Mouse (Mus musculus): ENCODE results near the gene Phf10. TPM values are rescaled to one million over a fixed set of nuclear protein-coding genes. Genes with fewer than 3 reads are reported as not detected.
"Not testable (repeated sequence)": the region's sequence is repeated elsewhere in the genome, so short reads cannot be mapped to it uniquely, and the experiment has no call there.

Phf10 gene
- polyA plus RNA-seq, 1 experiment from 2014 or later = 28.7 TPM

GRCm38 (mm10) chr17:14943729-14944059 is 17.4 kb downstream of the Phf10 start:
- Histone ChIP-seq H3K9me3 (ENCODE audit: low read length) (no peaks in the 10 kb centered on the region), H3K27ac (ENCODE audit: low read length) (peak overlapping the region; percentile 76), H3K9ac (replicated peaks; ENCODE audit: low read length) (peak overlapping the region; percentile 84), H3K36me3 (ENCODE audit: insufficient read depth, low read length) (peaks cover 11% of the 10 kb centered on the region; the same call in 1 of the 2 replicates), H3K4me3 (ENCODE audit: low read length) (peak overlapping the region; percentile 87), H3K4me2 (replicated peaks; ENCODE audit: low read depth, low read length) (peak overlapping the region; percentile 87), H3K4me1 (ENCODE audit: insufficient read depth, low read length) (peaks cover 13% of the 10 kb centered on the region), H3K27me3 (ENCODE audit: insufficient read depth, low read length) (no peaks in the 10 kb centered on the region)
- no peak for ATAC-seq (ENCODE audit: low FRiP score, low TSS enrichment)
- WGBS = 13% methylated on average over 16 of the region's 16 CpGs

- H3K9ac ChIP-seq (replicated peaks; ENCODE audit: low read length) = peak within 1 kb of the TSS; percentile 85
- H3K27me3 ChIP-seq (ENCODE audit: insufficient read depth, low read length) = no peaks in the 10 kb centered on the region
- H3K4me3 ChIP-seq (ENCODE audit: low read length) = peak within 1 kb of the TSS; percentile 87
- H3K36me3 ChIP-seq (ENCODE audit: insufficient read depth, low read length) = peaks cover 11% of the 10 kb centered on the region; the same call in 1 of the 2 replicates
- peaks cover 13% of the 10 kb centered on the region for H3K4me1 ChIP-seq (ENCODE audit: insufficient read depth, low read length)
- H3K9me3 ChIP-seq (ENCODE audit: low read length) = no peaks in the 10 kb centered on the region
- WGBS = under 1% methylated on average over 54 of the region's 54 CpGs
- peak; percentile 99 for ATAC-seq (ENCODE audit: low FRiP score, low TSS enrichment)
- peak within 1 kb of the TSS; percentile 87 for H3K4me2 ChIP-seq (replicated peaks; ENCODE audit: low read depth, low read length)
- H3K27ac ChIP-seq (ENCODE audit: low read length) = peak within 1 kb of the TSS; percentile 85
Measured at GRCm38 (mm10) chr17:14943009-14943728, 17.9 kb downstream of the Phf10 start, which contains the start of the genes Wdr27 and 1600012H06Rik. TSS of gene Wdr27 (minus strand) at chr17:14943158. TSS of gene 1600012H06Rik (plus strand) at chr17:14943184.

GRCm38 (mm10) chr17:14942181-14942580 is 18.9 kb downstream of the Phf10 start:
- peak overlapping the region; percentile 85 for H3K9ac ChIP-seq (replicated peaks; ENCODE audit: low read length)
- H3K4me2 ChIP-seq (replicated peaks; ENCODE audit: low read depth, low read length) = peak overlapping the region; percentile 87
- not testable (repeated sequence) for ATAC-seq (ENCODE audit: low FRiP score, low TSS enrichment); H3K27ac ChIP-seq (ENCODE audit: low read length); H3K27me3 ChIP-seq (ENCODE audit: insufficient read depth, low read length); H3K9me3 ChIP-seq (ENCODE audit: low read length)
- 68% methylated on average over 6 of the region's 6 CpGs for WGBS
- H3K4me3 ChIP-seq (ENCODE audit: low read length) = peak overlapping the region; percentile 87
- peaks cover 11% of the 10 kb centered on the region; the same call in 1 of the 2 replicates for H3K36me3 ChIP-seq (ENCODE audit: insufficient read depth, low read length)
- peaks cover 13% of the 10 kb centered on the region for H3K4me1 ChIP-seq (ENCODE audit: insufficient read depth, low read length)

GRCm38 (mm10) chr17:14935841-14936605 is 25.1 kb downstream of the Phf10 start:
- Histone ChIP-seq H3K27me3 (ENCODE audit: insufficient read depth, low read length) (no peaks in the 10 kb centered on the region), H3K9me3 (ENCODE audit: low read length) (no peaks in the 10 kb centered on the region), H3K4me1 (ENCODE audit: insufficient read depth, low read length) (no peaks in the 10 kb centered on the region), H3K27ac (ENCODE audit: low read length) (no peak overlapping the region), H3K9ac (replicated peaks; ENCODE audit: low read length) (no peak overlapping the region), H3K4me2 (replicated peaks; ENCODE audit: low read depth, low read length) (no peak overlapping the region), H3K4me3 (ENCODE audit: low read length) (no peak overlapping the region), H3K36me3 (ENCODE audit: insufficient read depth, low read length) (no peaks in the 10 kb centered on the region)
- WGBS = 59% methylated on average over 5 of the region's 5 CpGs
- no peak for ATAC-seq (ENCODE audit: low FRiP score, low TSS enrichment)

GRCm38 (mm10) chr17:14935280-14935679 is 25.8 kb downstream of the Phf10 start:
- 79% methylated on average over 14 of the region's 14 CpGs for WGBS
- not testable (repeated sequence) for H3K4me3 ChIP-seq (ENCODE audit: low read length); H3K27ac ChIP-seq (ENCODE audit: low read length); H3K9ac ChIP-seq (replicated peaks; ENCODE audit: low read length); H3K4me2 ChIP-seq (replicated peaks; ENCODE audit: low read depth, low read length); ATAC-seq (ENCODE audit: low FRiP score, low TSS enrichment); H3K36me3 ChIP-seq (ENCODE audit: insufficient read depth, low read length); H3K9me3 ChIP-seq (ENCODE audit: low read length); H3K27me3 ChIP-seq (ENCODE audit: insufficient read depth, low read length); H3K4me1 ChIP-seq (ENCODE audit: insufficient read depth, low read length)

GRCm38 (mm10) chr17:14931469-14931868 is 29.6 kb downstream of the Phf10 start:
- no peaks in the 10 kb centered on the region for H3K27me3 ChIP-seq (ENCODE audit: insufficient read depth, low read length)
- WGBS = 82% methylated on average over 5 of the region's 5 CpGs
- H3K36me3 ChIP-seq (ENCODE audit: insufficient read depth, low read length) = no peaks in the 10 kb centered on the region
- no peaks in the 10 kb centered on the region for H3K4me1 ChIP-seq (ENCODE audit: insufficient read depth, low read length)
- no peak overlapping the region for H3K4me2 ChIP-seq (replicated peaks; ENCODE audit: low read depth, low read length)
- H3K9me3 ChIP-seq (ENCODE audit: low read length) = no peaks in the 10 kb centered on the region
- H3K4me3 ChIP-seq (ENCODE audit: low read length) = no peak overlapping the region
- no peak overlapping the region for H3K9ac ChIP-seq (replicated peaks; ENCODE audit: low read length)
- no peak overlapping the region for H3K27ac ChIP-seq (ENCODE audit: low read length)
- no peak for ATAC-seq (ENCODE audit: low FRiP score, low TSS enrichment)

- H3K4me2 ChIP-seq (replicated peaks; ENCODE audit: low read depth, low read length) = no peak overlapping the region
- no peaks in the 10 kb centered on the region for H3K36me3 ChIP-seq (ENCODE audit: insufficient read depth, low read length)
- no peak overlapping the region for H3K9ac ChIP-seq (replicated peaks; ENCODE audit: low read length)
- H3K27me3 ChIP-seq (ENCODE audit: insufficient read depth, low read length) = no peaks in the 10 kb centered on the region
- no peak overlapping the region for H3K27ac ChIP-seq (ENCODE audit: low read length)
- H3K4me1 ChIP-seq (ENCODE audit: insufficient read depth, low read length) = no peaks in the 10 kb centered on the region
- H3K9me3 ChIP-seq (ENCODE audit: low read length) = no peaks in the 10 kb centered on the region
- 85% methylated on average over 7 of the region's 7 CpGs for WGBS
- H3K4me3 ChIP-seq (ENCODE audit: low read length) = no peak overlapping the region
- no peak for ATAC-seq (ENCODE audit: low FRiP score, low TSS enrichment)
Measured at GRCm38 (mm10) chr17:14930697-14931096, 30.4 kb downstream of the Phf10 start.

- Histone ChIP-seq H3K9ac (replicated peaks; ENCODE audit: low read length) (no peak overlapping the region), H3K4me3 (ENCODE audit: low read length) (no peak overlapping the region), H3K4me1 (ENCODE audit: insufficient read depth, low read length) (no peaks in the 10 kb centered on the region), H3K36me3 (ENCODE audit: insufficient read depth, low read length) (no peaks in the 10 kb centered on the region), H3K4me2 (replicated peaks; ENCODE audit: low read depth, low read length) (no peak overlapping the region), H3K27ac (ENCODE audit: low read length) (no peak overlapping the region), H3K9me3 (ENCODE audit: low read length) (no peaks in the 10 kb centered on the region), H3K27me3 (ENCODE audit: insufficient read depth, low read length) (no peaks in the 10 kb centered on the region)
- 68% methylated on average over 5 of the region's 5 CpGs for WGBS
- no peak for ATAC-seq (ENCODE audit: low FRiP score, low TSS enrichment)
Measured at GRCm38 (mm10) chr17:14928631-14929030, 32.4 kb downstream of the Phf10 start.

- H3K4me1 ChIP-seq (ENCODE audit: insufficient read depth, low read length) = no peaks in the 10 kb centered on the region
- no peaks in the 10 kb centered on the region for H3K9me3 ChIP-seq (ENCODE audit: low read length)
- H3K4me2 ChIP-seq (replicated peaks; ENCODE audit: low read depth, low read length) = no peak overlapping the region
- no peaks in the 10 kb centered on the region for H3K36me3 ChIP-seq (ENCODE audit: insufficient read depth, low read length)
- WGBS = 80% methylated on average over 8 of the region's 8 CpGs
- H3K27ac ChIP-seq (ENCODE audit: low read length) = no peak overlapping the region
- no peak overlapping the region for H3K9ac ChIP-seq (replicated peaks; ENCODE audit: low read length)
- no peaks in the 10 kb centered on the region for H3K27me3 ChIP-seq (ENCODE audit: insufficient read depth, low read length)
- ATAC-seq (ENCODE audit: low FRiP score, low TSS enrichment) = no peak
- H3K4me3 ChIP-seq (ENCODE audit: low read length) = no peak overlapping the region
Measured at GRCm38 (mm10) chr17:14927644-14928218, 33.3 kb downstream of the Phf10 start.
